Mouse (Mus musculus): ENCODE results near the gene Ccdc182.

Gene Ccdc182

GRCm38 (mm10) chr11:88328813-88329595 is 35.1 kb downstream of the Ccdc182 start:
- no peak for DNase-seq

GRCm38 (mm10) chr11:88330799-88331198 is 36.9 kb downstream of the Ccdc182 start:
- peak; percentile 65 for DNase-seq

GRCm38 (mm10) chr11:88331722-88332121 is 37.9 kb downstream of the Ccdc182 start:
- no peak for DNase-seq

- no peak for DNase-seq
Observed at GRCm38 (mm10) chr11:88332309-88332934, 38.6 kb downstream of the Ccdc182 start.

- DNase-seq = no peak
Observed at GRCm38 (mm10) chr11:88334893-88335292, 41.0 kb downstream of the Ccdc182 start.

GRCm38 (mm10) chr11:88337926-88338325 is 44.1 kb downstream of the Ccdc182 start:
- no peak for DNase-seq
